Mouse (Mus musculus) G1E (cell line): ENCODE data around the gene Ppan. TPM values are rescaled to one million over a fixed set of nuclear protein-coding genes. Genes with fewer than 3 reads are reported as not detected.

Experiments
- ATAC-seq: 2 replicates; pipeline ENCODE4 v1.8.0; 2016; ENCODE audit warnings: mild to moderate bottlenecking; ENCODE audit not compliant: insufficient number of reproducible peaks, poor library complexity, low FRiP score, severe bottlenecking; ENCODE audit errors: extremely low read depth
- DNase-seq: peaks from one replicate; pipeline ENCODE4 v3.0.0; 2012; ENCODE audit warnings: low spot score
- H3K27me3 ChIP-seq: 2 replicates; pipeline ENCODE4 v1.6.1; 2012; ENCODE audit warnings: mild to moderate bottlenecking, low read length, inconsistent platforms; ENCODE audit not compliant: insufficient read depth
- H3K36me3 ChIP-seq: replicated peaks from 2 replicates; pipeline ENCODE3; 2012; ENCODE audit warnings: mild to moderate bottlenecking, inconsistent platforms
- H3K4me1 ChIP-seq: 2 replicates; pipeline ENCODE4 v1.6.1; 2012; ENCODE audit warnings: low read depth, low read length, inconsistent platforms, mixed read lengths; ENCODE audit not compliant: insufficient read depth
- H3K4me3 ChIP-seq: 2 replicates; pipeline ENCODE4 v1.5.1; 2012; ENCODE audit warnings: low read depth, mild to moderate bottlenecking, inconsistent platforms, low read length, moderate library complexity, mixed read lengths
- H3K9me3 ChIP-seq: replicated peaks from 2 replicates; pipeline ENCODE4 v1.6.1; 2012; ENCODE audit warnings: inconsistent platforms
- CTCF ChIP-seq: IDR thresholded peaks from 2 replicates; pipeline ENCODE4 v1.5.1; 2012; ENCODE audit warnings: low read depth, low read length, inconsistent platforms, mixed read lengths
- GATA1 ChIP-seq: IDR thresholded peaks from 2 replicates; pipeline ENCODE4 v1.6.1; 2012; ENCODE audit warnings: borderline replicate concordance, low read length, inconsistent platforms, mixed read lengths
- GATA2 ChIP-seq: IDR thresholded peaks from 2 replicates; pipeline ENCODE4 v1.6.1; 2012; ENCODE audit warnings: low read depth, low read length, inconsistent platforms, borderline replicate concordance
- POLR2AphosphoS5 ChIP-seq: IDR thresholded peaks from 2 replicates; pipeline ENCODE4 v1.6.1; 2012; ENCODE audit warnings: low read depth, low read length, inconsistent platforms; ENCODE audit not compliant: insufficient replicate concordance
- TAL1 ChIP-seq: conservative IDR thresholded peaks from 2 replicates; pipeline ENCODE4 v1.6.1; 2012; ENCODE audit warnings: low read depth, low read length, inconsistent platforms, mixed read lengths
- polyA plus RNA-seq: library from polyadenylated mRNA; stranded (reverse); fragments of >175 nt; gene quantifications from 2 replicates; pipeline ENCODE4 v1.2.3, GENCODE M21; 2012
- total RNA-seq, 2 experiments: library from RNA; stranded (forward) in 1 of 2; stranded (reverse) in 1 of 2; fragments of 200-1000 nt in 1 of 2; fragments of >200 nt in 1 of 2; fragmentation: Nextera tagmentation in 1 of 2; gene quantifications; 2 replicates each; pipeline ENCODE4 v1.2.3; 2014 to 2017

Gene Ppan
- total RNA-seq (2014; fragmentation: Nextera tagmentation): 40.3 and 47.7 TPM in 2 replicates
- total RNA-seq (2017): 66.9 and 71.7 TPM in 2 replicates
- polyA plus RNA-seq: 297 and 313 TPM in 2 replicates

DNA sequence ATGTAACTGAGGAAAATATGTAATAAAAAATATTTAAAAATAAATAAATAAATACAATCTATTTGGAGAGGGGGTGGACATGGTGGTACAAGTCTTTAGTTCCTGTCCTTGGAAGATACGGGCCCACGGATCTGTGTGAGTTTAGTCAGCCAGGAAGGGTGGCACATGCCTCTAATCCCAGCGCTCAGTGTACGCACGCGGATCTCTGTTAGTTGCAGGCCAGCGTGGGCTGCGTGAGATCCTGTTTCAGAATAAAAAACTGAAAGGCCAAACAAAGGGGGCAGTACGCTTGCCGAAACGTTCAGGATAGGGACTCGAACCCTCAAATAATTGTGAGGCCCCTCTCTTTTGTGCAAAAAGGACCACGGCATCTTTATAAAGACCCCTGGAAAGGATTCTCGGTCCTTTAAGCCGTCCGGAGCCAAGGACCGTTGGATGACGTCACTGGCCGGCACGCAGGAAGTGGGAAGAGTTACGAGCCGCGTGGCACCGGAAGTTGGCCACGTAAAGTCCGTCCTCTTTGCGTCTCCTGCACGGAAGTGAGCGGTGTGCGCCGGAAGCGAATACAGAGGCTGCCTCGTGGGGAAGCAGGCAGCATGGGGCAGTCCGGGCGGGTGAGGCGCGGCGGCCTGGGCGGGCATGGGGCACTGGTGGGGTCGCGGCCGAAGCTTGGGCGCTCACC is at the start of gene Ppan:
TSS of gene Ppan (plus strand) at position 472 of the 682 bp plus-strand sequence.
- peaks cover 37% of the 10 kb centered on the region for H3K36me3 ChIP-seq
- peak within 1 kb of the TSS; percentile 100 for H3K4me3 ChIP-seq
- H3K4me1 ChIP-seq: peaks cover 40% of the 10 kb centered on the region
- no peak for TF ChIP-seq POLR2AphosphoS5
- peak; percentile 92 for DNase-seq
- no peaks in the 10 kb centered on the region for H3K27me3 ChIP-seq
- peaks cover 9% of the 10 kb centered on the region for H3K9me3 ChIP-seq
- ATAC-seq: peak; percentile 84

DNA sequence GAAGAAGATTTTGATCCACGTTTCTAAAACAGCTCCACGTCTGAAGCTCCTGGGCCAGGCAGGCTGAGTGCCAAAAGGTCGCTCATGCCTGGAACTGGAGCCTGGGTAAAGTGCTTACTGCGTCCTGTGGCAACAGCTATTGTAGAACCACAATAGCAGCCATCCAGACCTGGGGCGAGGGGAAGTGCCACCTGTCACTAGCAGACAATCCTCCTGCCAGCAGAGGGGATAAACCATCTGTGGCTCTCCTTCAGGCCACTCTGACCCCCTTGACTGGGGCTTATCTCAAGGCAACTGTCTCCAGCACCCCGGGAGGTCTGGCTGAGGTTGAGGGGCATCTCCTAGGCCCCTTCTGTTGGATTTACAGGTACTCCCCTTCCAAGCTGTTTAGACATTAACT is 49.0 kb upstream of the Ppan start:
- Histone ChIP-seq H3K27me3 (peaks cover 4% of the 10 kb centered on the region), H3K9me3 (no peaks in the 10 kb centered on the region), H3K4me1 (no peaks in the 10 kb centered on the region), H3K4me3 (no peak overlapping the region), H3K36me3 (no peaks in the 10 kb centered on the region)
- TF ChIP-seq GATA1 (no peak), POLR2AphosphoS5 (no peak), CTCF (no peak), TAL1 (no peak), GATA2 (no peak)
- no peak for ATAC-seq
- no peak for DNase-seq

DNA sequence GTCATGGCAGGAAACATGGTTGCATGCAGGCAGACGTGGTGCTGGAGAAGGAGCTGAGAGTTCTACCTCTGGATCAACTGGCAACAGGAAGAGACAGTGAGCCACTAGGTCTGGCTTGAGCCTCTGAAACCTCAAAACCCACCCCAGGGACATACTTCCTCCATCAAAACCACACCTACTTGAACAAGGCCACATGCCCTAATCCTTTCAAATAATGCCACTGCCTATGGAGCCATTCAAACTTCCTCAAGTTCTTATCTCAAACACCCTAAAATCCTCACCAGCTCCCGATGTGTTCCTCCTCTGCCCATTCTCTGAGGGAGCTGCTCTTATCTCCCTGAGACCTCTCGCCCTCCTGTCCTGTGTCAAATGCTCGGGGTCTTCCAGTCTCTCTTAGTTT is 45.8 kb upstream of the Ppan start:
- DNase-seq (no peak), ATAC-seq (no peak)
- Histone ChIP-seq H3K36me3 (no peaks in the 10 kb centered on the region), H3K9me3 (no peaks in the 10 kb centered on the region), H3K4me3 (no peak overlapping the region), H3K27me3 (peaks cover 16% of the 10 kb centered on the region), H3K4me1 (no peaks in the 10 kb centered on the region)
- TF ChIP-seq TAL1 (no peak), CTCF (no peak), GATA2 (no peak), POLR2AphosphoS5 (no peak), GATA1 (no peak)

DNA sequence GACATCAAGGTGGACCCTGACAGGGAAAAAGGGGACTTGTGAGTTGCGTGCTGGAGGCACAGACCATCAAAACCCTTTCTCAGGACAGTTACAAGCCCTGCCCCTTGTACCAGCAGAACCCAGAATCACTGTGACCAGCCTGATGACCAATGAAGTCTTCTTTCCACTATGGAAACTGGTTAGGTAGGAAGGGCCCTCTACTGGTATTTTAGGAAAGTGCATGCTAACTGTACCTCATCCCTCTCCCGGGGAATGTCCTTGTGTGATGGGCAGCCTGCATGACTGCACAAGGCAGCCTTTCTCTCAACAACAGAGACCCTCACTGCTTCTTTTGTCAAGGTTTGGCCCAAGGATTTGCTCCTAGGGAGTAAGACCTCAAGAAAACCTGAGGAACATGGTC is 45.3 kb upstream of the Ppan start:
- DNase-seq (no peak), ATAC-seq (no peak)
- Histone ChIP-seq H3K4me3 (no peak overlapping the region), H3K27me3 (peaks cover 16% of the 10 kb centered on the region), H3K36me3 (no peaks in the 10 kb centered on the region), H3K4me1 (no peaks in the 10 kb centered on the region), H3K9me3 (no peaks in the 10 kb centered on the region)
- TF ChIP-seq CTCF (no peak), GATA1 (no peak), TAL1 (no peak), GATA2 (no peak), POLR2AphosphoS5 (no peak)

DNA sequence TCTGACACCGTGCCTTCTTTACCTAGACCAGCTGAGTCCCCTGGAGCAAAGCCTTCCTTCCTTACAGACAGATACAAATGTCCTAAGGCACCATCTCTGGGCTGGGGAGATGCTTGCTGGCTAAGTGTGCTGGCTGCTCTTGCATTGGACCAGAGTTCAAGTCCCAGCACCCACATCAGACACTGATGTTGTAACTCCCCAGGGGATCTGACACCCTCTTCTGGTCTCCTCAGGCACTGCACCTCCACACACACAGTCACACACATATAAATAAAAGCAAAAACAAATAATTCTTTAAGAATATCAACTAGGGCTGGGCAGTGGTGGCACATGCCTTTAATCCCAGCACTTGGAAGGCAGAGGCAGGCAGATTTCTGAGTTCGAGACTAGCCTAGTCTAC is 37.8 kb upstream of the Ppan start:
- no peak for DNase-seq
- Histone ChIP-seq H3K9me3 (no peaks in the 10 kb centered on the region), H3K4me1 (no peaks in the 10 kb centered on the region), H3K4me3 (no peak overlapping the region), H3K36me3 (no peaks in the 10 kb centered on the region), H3K27me3 (peaks cover 17% of the 10 kb centered on the region; the same call in 1 of the 2 replicates)
- TF ChIP-seq GATA2 (no peak), GATA1 (no peak), CTCF (no peak), POLR2AphosphoS5 (no peak), TAL1 (no peak)
- no peak for ATAC-seq

DNA sequence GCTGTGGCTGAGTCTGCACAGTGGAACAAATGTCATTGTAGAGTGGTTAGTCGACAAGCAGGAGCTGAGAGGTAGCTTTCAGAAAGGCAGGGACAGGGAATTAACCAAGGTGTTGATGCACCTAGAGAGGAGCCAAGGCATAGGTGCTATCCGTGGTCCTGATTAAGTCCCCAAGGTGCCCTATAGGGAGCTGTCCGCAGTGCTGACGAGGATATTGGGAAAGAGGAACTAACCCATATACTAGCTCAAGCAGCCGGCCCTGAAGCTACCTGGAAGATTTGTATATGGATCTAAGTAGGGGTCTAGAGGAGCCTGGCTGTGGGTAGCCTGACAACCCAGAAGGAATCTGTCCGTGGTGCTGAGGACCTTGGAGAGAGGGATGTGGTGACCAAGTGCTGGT is 30.8 kb upstream of the Ppan start:
- peak; percentile 45; the same call in 1 of the 2 replicates for ATAC-seq
- Histone ChIP-seq H3K4me3 (no peak overlapping the region), H3K4me1 (no peaks in the 10 kb centered on the region), H3K36me3 (no peaks in the 10 kb centered on the region), H3K9me3 (no peaks in the 10 kb centered on the region), H3K27me3 (peaks cover 6% of the 10 kb centered on the region; the same call in 1 of the 2 replicates)
- peak; percentile 68 for DNase-seq
- no peak for TF ChIP-seq GATA2
- no peak for TF ChIP-seq POLR2AphosphoS5
- no peak for TF ChIP-seq TAL1
- TF ChIP-seq CTCF: no peak
- TF ChIP-seq GATA1: no peak
